Mouse (Mus musculus) limb, embryonic 13.5 days (tissue): Measurements from ENCODE around the gene Setd1b. TPM values are rescaled to one million over a fixed set of nuclear protein-coding genes. Genes with fewer than 3 reads are reported as not detected.

ENCODE experiments used
- ATAC-seq: fragments of 200-750 bp; cut with Nextera tagmentation; 2 replicates; pipeline ENCODE4 v1.8.0; 2017; ENCODE audit warnings: low read depth, moderate number of reproducible peaks, moderate TSS enrichment; ENCODE audit not compliant: low FRiP score
- H3K27ac ChIP-seq: fragments of 300-500 bp; sonication (generic); 2 replicates; pipeline ENCODE4 v1.5.1; 2015; ENCODE audit warnings: inconsistent platforms, mild to moderate bottlenecking, moderate library complexity
- H3K27me3 ChIP-seq: fragments of 300-500 bp; sonication (generic); 2 replicates; pipeline ENCODE4 v1.6.1; 2015; ENCODE audit warnings: mild to moderate bottlenecking, inconsistent platforms
- H3K36me3 ChIP-seq: fragments of 300-500 bp; sonication (generic); 2 replicates; pipeline ENCODE4 v1.6.1; 2015; ENCODE audit warnings: inconsistent platforms, mild to moderate bottlenecking, moderate library complexity
- H3K4me1 ChIP-seq: fragments of 300-500 bp; sonication (generic); 2 replicates; pipeline ENCODE4 v1.6.1; 2015; ENCODE audit warnings: inconsistent platforms
- H3K4me2 ChIP-seq: fragments of 300-500 bp; sonication (generic); replicated peaks from 2 replicates; pipeline ENCODE4 v1.6.1; 2015; ENCODE audit warnings: inconsistent platforms, mild to moderate bottlenecking, moderate library complexity
- H3K4me3 ChIP-seq: fragments of 300-500 bp; sonication (generic); 2 replicates; pipeline ENCODE4 v1.5.1; 2015; ENCODE audit warnings: moderate library complexity, mild to moderate bottlenecking, inconsistent platforms
- H3K9ac ChIP-seq: fragments of 300-500 bp; sonication (generic); 2 replicates; pipeline ENCODE4 v1.6.1; 2015; ENCODE audit warnings: mild to moderate bottlenecking, inconsistent platforms
- H3K9me3 ChIP-seq: fragments of 300-500 bp; sonication (generic); 2 replicates; pipeline ENCODE4 v1.6.1; 2016; ENCODE audit warnings: inconsistent platforms
- WGBS: fragments of 180-500 bp; shearing (Covaris S2); methylation state at CpG from one replicate; pipeline ENCODE4 v1.1.7; 2015; 5-methylcytosine and 5-hydroxymethylcytosine counted together
- polyA plus RNA-seq: library from polyadenylated mRNA; unstranded; fragments of >200 nt; fragmentation: Nextera tagmentation; extraction: Ambion mirVana; gene quantifications from 2 replicates; pipeline ENCODE4 v1.2.1, GENCODE M21; 2015

Gene Setd1b
- polyA plus RNA-seq, 1 experiment from 2014 or later = 11.1 TPM

- Histone ChIP-seq H3K36me3 (peaks cover 13% of the 10 kb centered on the region), H3K4me2 (peak overlapping the region; percentile 98), H3K4me3 (peak overlapping the region; percentile 94), H3K27me3 (no peaks in the 10 kb centered on the region), H3K4me1 (peaks cover 63% of the 10 kb centered on the region), H3K27ac (peak overlapping the region; percentile 100), H3K9ac (peak overlapping the region; percentile 100), H3K9me3 (no peaks in the 10 kb centered on the region)
- ATAC-seq = no peak
- WGBS = 2% methylated on average over 20 of the region's 20 CpGs
Observed at GRCm38 (mm10) chr5:123137044-123137909, 4.7 kb upstream of the Setd1b start.

- WGBS = 2% methylated on average over 6 of the region's 6 CpGs
- Histone ChIP-seq H3K36me3 (peaks cover 13% of the 10 kb centered on the region), H3K4me1 (peaks cover 57% of the 10 kb centered on the region)
Observed at GRCm38 (mm10) chr5:123137910-123138229, 4.1 kb upstream of the Setd1b start.

GRCm38 (mm10) chr5:123138230-123138911 lies 3.6 kb upstream of the Setd1b start:
- under 1% methylated on average over 35 of the region's 40 CpGs for WGBS
- peaks cover 13% of the 10 kb centered on the region for H3K36me3 ChIP-seq
- peaks cover 53% of the 10 kb centered on the region for H3K4me1 ChIP-seq
- H3K27ac ChIP-seq = peak overlapping the region; percentile 100
- no peaks in the 10 kb centered on the region for H3K9me3 ChIP-seq
- H3K27me3 ChIP-seq = no peaks in the 10 kb centered on the region
- peak overlapping the region; percentile 98 for H3K4me2 ChIP-seq
- peak overlapping the region; percentile 94 for H3K4me3 ChIP-seq
- peak overlapping the region; percentile 100 for H3K9ac ChIP-seq
- ATAC-seq = no peak; the same call in 1 of the 2 replicates

More at GRCm38 (mm10) chr5:123137910-123138229, 4.1 kb upstream of the Setd1b start:
- H3K4me2 ChIP-seq = peak overlapping the region; percentile 98
- no peaks in the 10 kb centered on the region for H3K27me3 ChIP-seq
- no peaks in the 10 kb centered on the region for H3K9me3 ChIP-seq
- peak overlapping the region; percentile 94 for H3K4me3 ChIP-seq
- peak overlapping the region; percentile 100 for H3K9ac ChIP-seq
- H3K27ac ChIP-seq = peak overlapping the region; percentile 100
- no peak for ATAC-seq

GRCm38 (mm10) chr5:123138953-123139721 lies 2.9 kb upstream of the Setd1b start:
- under 1% methylated on average over 39 of the region's 39 CpGs for WGBS
- Histone ChIP-seq H3K4me1 (peaks cover 52% of the 10 kb centered on the region), H3K4me2 (peak overlapping the region; percentile 98), H3K27ac (peak overlapping the region; percentile 100), H3K27me3 (no peaks in the 10 kb centered on the region), H3K4me3 (peak overlapping the region; percentile 94), H3K36me3 (peaks cover 13% of the 10 kb centered on the region), H3K9ac (peak overlapping the region; percentile 100), H3K9me3 (no peaks in the 10 kb centered on the region)
- no peak for ATAC-seq

GRCm38 (mm10) chr5:123139722-123140627 lies 2.0 kb upstream of the Setd1b start:
- H3K36me3 ChIP-seq = peaks cover 12% of the 10 kb centered on the region; the same call in 1 of the 2 replicates
- no peak for ATAC-seq
- peak overlapping the region; percentile 98 for H3K4me2 ChIP-seq
- peak overlapping the region; percentile 100 for H3K9ac ChIP-seq
- H3K4me3 ChIP-seq = peak overlapping the region; percentile 94
- under 1% methylated on average over 28 of the region's 28 CpGs for WGBS
- H3K9me3 ChIP-seq = no peaks in the 10 kb centered on the region
- peak overlapping the region; percentile 100 for H3K27ac ChIP-seq
- no peaks in the 10 kb centered on the region for H3K27me3 ChIP-seq
- peaks cover 52% of the 10 kb centered on the region for H3K4me1 ChIP-seq

GRCm38 (mm10) chr5:123140694-123141554 lies 1.1 kb upstream of the Setd1b start:
- Histone ChIP-seq H3K4me3 (peak overlapping the region; percentile 94), H3K4me1 (peaks cover 52% of the 10 kb centered on the region), H3K27ac (peak overlapping the region; percentile 100), H3K9ac (peak overlapping the region; percentile 100), H3K27me3 (no peaks in the 10 kb centered on the region), H3K9me3 (no peaks in the 10 kb centered on the region), H3K4me2 (peak overlapping the region; percentile 98), H3K36me3 (peaks cover 20% of the 10 kb centered on the region)
- peak; percentile 77 for ATAC-seq
- WGBS = under 1% methylated on average over 31 of the region's 31 CpGs

GRCm38 (mm10) chr5:123141555-123142160 lies 335 bp upstream of the Setd1b start:
- Histone ChIP-seq H3K27ac (peak overlapping the region; percentile 100), H3K4me3 (peak overlapping the region; percentile 94), H3K9me3 (no peaks in the 10 kb centered on the region), H3K4me1 (peaks cover 52% of the 10 kb centered on the region), H3K4me2 (peak overlapping the region; percentile 98), H3K36me3 (peaks cover 25% of the 10 kb centered on the region), H3K9ac (peak overlapping the region; percentile 100), H3K27me3 (no peaks in the 10 kb centered on the region)
- WGBS = 1% methylated on average over 32 of the region's 38 CpGs
- ATAC-seq = 0 out of 2 replicates have a peak, but pooled peaks have one; percentile 15

- Histone ChIP-seq H3K27me3 (no peaks in the 10 kb centered on the region), H3K27ac (peak overlapping the region; percentile 100), H3K9me3 (no peaks in the 10 kb centered on the region), H3K36me3 (peaks cover 40% of the 10 kb centered on the region), H3K9ac (peak overlapping the region; percentile 100), H3K4me3 (peak overlapping the region; percentile 94), H3K4me1 (peaks cover 38% of the 10 kb centered on the region), H3K4me2 (peak overlapping the region; percentile 98)
- WGBS = 2% methylated on average over 21 of the region's 24 CpGs
- no peak for ATAC-seq
Observed at GRCm38 (mm10) chr5:123143251-123143970, 1.4 kb downstream of the Setd1b start.

GRCm38 (mm10) chr5:123143971-123144745 lies 2.2 kb downstream of the Setd1b start:
- Histone ChIP-seq H3K9ac (peak overlapping the region; percentile 100), H3K27ac (no peak overlapping the region; the same call in 1 of the 2 replicates), H3K9me3 (no peaks in the 10 kb centered on the region), H3K27me3 (no peaks in the 10 kb centered on the region), H3K4me2 (peak overlapping the region; percentile 98), H3K4me3 (peak overlapping the region; percentile 94), H3K4me1 (peaks cover 43% of the 10 kb centered on the region), H3K36me3 (peaks cover 48% of the 10 kb centered on the region)
- 7% methylated on average over 17 of the region's 17 CpGs for WGBS
- no peak for ATAC-seq
